Mouse (Mus musculus) neural tube, embryonic 12.5 days (tissue): ENCODE results near the gene Pkp1. TPM values are rescaled to one million over a fixed set of nuclear protein-coding genes. Genes with fewer than 3 reads are reported as not detected.

Experiments
- ATAC-seq: fragments of 200-750 bp; cut with Nextera tagmentation; 2 replicates; pipeline ENCODE4 v1.8.0; 2017; ENCODE audit warnings: low read depth, mild to moderate bottlenecking, moderate TSS enrichment, moderate library complexity; ENCODE audit not compliant: low FRiP score
- H3K27ac ChIP-seq: fragments of 300-500 bp; sonication (generic); 2 replicates; pipeline ENCODE4 v1.5.1; 2016
- H3K27me3 ChIP-seq: fragments of 300-500 bp; sonication (generic); replicated peaks from 2 replicates; pipeline ENCODE4 v1.6.1; 2016; ENCODE audit warnings: mild to moderate bottlenecking
- H3K36me3 ChIP-seq: fragments of 300-500 bp; sonication (generic); 2 replicates; pipeline ENCODE4 v1.6.1; 2016; ENCODE audit warnings: mild to moderate bottlenecking
- H3K4me1 ChIP-seq: fragments of 300-500 bp; sonication (generic); 2 replicates; pipeline ENCODE4 v1.6.1; 2016
- H3K4me2 ChIP-seq: fragments of 300-500 bp; sonication (generic); replicated peaks from 2 replicates; pipeline ENCODE4 v1.6.1; 2016; ENCODE audit warnings: mild to moderate bottlenecking
- H3K4me3 ChIP-seq: fragments of 300-500 bp; sonication (generic); 2 replicates; pipeline ENCODE4 v1.5.1; 2016
- H3K9ac ChIP-seq: fragments of 300-500 bp; sonication (generic); 2 replicates; pipeline ENCODE4 v1.6.1; 2016; ENCODE audit warnings: mild to moderate bottlenecking
- H3K9me3 ChIP-seq: fragments of 300-500 bp; sonication (generic); 2 replicates; pipeline ENCODE4 v1.6.1; 2016; ENCODE audit warnings: mild to moderate bottlenecking
- WGBS: fragments of 180-500 bp; shearing (Covaris S2); methylation state at CpG from one replicate; pipeline ENCODE4 v1.1.7; 2016; 5-methylcytosine and 5-hydroxymethylcytosine counted together
- polyA plus RNA-seq: library from polyadenylated mRNA; unstranded; fragments of >200 nt; fragmentation: Nextera tagmentation; extraction: Ambion mirVana; gene quantifications from 2 replicates; pipeline ENCODE4 v1.2.1, GENCODE M21; 2016

Gene Pkp1
- polyA plus RNA-seq, 1 experiment from 2014 or later = 0.25 TPM

DNA sequence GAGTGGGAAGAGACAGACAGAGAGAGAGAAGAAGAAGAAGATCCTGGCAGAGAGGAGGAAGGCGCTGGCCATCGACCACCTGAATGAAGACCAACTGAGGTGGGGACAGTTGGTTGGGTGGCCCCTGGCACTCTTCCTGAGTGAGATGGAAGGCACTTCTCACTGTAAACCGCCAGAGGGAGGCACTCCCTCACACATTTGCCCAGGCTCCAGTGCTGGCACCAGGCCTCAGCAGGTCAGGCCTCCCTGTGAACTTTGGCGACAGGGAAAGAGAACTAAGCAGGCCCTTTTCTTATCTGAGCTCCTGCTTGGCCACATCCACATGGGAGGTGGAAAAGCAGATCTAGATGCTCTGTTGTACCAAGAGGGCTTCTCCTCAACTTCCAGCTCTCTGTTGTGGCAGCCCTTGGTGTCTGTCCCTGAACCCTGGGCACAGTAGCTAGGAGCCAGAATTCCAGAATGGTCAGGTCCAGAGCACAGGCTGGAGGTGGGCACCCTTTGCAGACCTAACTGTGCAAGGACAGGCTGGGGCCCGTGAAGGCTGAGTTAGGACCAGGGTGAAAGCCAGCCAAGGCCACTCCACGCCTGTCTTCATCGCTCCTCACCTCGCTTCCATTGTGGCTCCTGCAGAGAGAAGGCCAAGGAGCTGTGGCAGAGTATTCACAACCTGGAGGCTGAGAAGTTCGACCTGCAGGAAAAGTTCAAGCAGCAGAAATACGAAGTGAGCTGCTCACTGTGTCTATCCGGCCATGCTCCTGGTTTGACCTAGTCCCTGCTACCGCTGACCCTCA, 68.1 kb downstream of the Pkp1 start:
- Histone ChIP-seq H3K4me3 (no peak overlapping the region), H3K27me3 (no peaks in the 10 kb centered on the region), H3K9ac (no peak overlapping the region), H3K9me3 (no peaks in the 10 kb centered on the region), H3K4me1 (peaks cover 21% of the 10 kb centered on the region), H3K27ac (no peak overlapping the region), H3K4me2 (no peak overlapping the region), H3K36me3 (no peaks in the 10 kb centered on the region)
- WGBS = 75% methylated on average over 12 of the region's 12 CpGs
- ATAC-seq = no peak

GRCm38 (mm10) chr1:135847611-135848351, 71.2 kb downstream of the Pkp1 start:
- no peak for ATAC-seq

DNA sequence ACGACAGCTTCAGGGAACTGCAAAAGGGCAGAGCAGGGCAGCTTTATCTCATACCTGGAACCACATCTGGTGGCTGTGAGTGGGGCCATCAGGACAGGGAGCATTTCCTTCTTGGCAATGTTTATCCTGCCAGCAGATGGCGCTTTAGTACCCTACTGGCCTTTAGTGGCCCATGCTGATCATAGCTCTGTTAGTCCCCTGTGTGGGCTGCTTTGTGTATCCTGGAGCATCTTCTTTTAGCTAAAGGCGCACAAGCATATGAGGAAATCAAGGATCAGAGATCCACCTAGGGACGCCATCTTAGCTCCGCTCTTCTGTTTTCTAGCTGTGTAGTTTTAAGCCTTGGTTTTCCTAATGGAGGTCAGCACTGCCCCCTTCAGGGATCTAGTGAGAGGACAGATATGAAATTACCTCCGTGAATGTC, 71.9 kb downstream of the Pkp1 start:
- Histone ChIP-seq H3K36me3 (no peaks in the 10 kb centered on the region), H3K4me1 (peaks cover 10% of the 10 kb centered on the region), H3K9me3 (no peaks in the 10 kb centered on the region), H3K27ac (no peak overlapping the region), H3K27me3 (no peaks in the 10 kb centered on the region), H3K4me2 (no peak overlapping the region), H3K4me3 (no peak overlapping the region), H3K9ac (no peak overlapping the region)
- 28% methylated on average over 6 of the region's 6 CpGs for WGBS
- no peak for ATAC-seq

More at GRCm38 (mm10) chr1:135847611-135848351, 71.2 kb downstream of the Pkp1 start:
- Histone ChIP-seq H3K9me3 (no peaks in the 10 kb centered on the region), H3K36me3 (no peaks in the 10 kb centered on the region), H3K4me3 (no peak overlapping the region), H3K4me1 (peaks cover 16% of the 10 kb centered on the region), H3K27me3 (no peaks in the 10 kb centered on the region), H3K9ac (no peak overlapping the region), H3K27ac (no peak overlapping the region), H3K4me2 (no peak overlapping the region)
- 84% methylated on average over 17 of the region's 17 CpGs for WGBS

- ATAC-seq = no peak
- Histone ChIP-seq H3K4me1 (peaks cover 5% of the 10 kb centered on the region), H3K36me3 (no peaks in the 10 kb centered on the region), H3K4me2 (no peak overlapping the region), H3K27ac (no peak overlapping the region), H3K9me3 (no peaks in the 10 kb centered on the region), H3K9ac (no peak overlapping the region), H3K27me3 (no peaks in the 10 kb centered on the region), H3K4me3 (no peak overlapping the region)
- 74% methylated on average over 5 of the region's 5 CpGs for WGBS
These were observed 72.4 kb downstream of the Pkp1 start for GRCm38 (mm10) chr1:135846632-135847031.

- no peak overlapping the region for H3K27ac ChIP-seq
- H3K4me1 ChIP-seq = no peaks in the 10 kb centered on the region
- WGBS = 84% methylated on average over 6 of the region's 6 CpGs
- H3K4me2 ChIP-seq = no peak overlapping the region
- H3K4me3 ChIP-seq = no peak overlapping the region
- ATAC-seq = no peak
- no peak overlapping the region for H3K9ac ChIP-seq
- H3K36me3 ChIP-seq = no peaks in the 10 kb centered on the region
- H3K27me3 ChIP-seq = no peaks in the 10 kb centered on the region
- no peaks in the 10 kb centered on the region for H3K9me3 ChIP-seq
These were observed 74.5 kb downstream of the Pkp1 start for GRCm38 (mm10) chr1:135844481-135844880.

DNA sequence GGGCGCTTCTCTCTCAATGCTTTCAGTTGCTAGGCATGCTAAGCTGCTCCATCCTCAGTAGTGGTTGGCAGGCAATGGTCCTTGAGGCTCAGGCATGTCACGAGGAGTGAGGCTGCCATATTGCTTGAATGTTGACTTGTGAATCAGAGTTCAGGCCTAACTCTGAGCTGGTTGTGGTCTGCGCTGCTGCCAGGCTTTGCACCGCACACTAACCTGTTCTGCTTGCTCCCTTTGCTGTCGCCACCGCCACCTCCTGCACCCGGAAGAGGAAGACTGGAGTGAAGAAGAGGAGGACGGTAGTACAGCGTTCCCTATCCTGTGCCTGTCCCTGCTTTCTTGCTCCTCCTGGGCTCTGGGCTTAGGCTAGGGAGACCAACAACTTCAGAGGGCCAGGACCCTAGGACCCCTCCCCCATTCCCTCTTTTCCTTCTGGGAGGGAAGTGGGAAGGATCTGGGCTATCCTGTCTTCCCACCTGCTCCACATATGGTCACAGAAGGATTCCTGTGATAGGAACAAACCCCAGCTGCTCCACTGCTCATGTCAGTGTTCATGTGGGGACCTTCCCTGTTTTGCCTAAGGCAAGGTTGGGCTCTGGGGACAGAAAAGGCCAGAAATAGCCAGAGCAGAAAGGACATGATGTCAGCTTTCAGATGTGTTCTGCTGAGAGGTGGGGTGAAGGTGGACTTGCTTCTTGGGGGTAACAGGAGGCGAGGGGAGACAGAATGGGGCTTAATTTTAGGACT, 75.3 kb downstream of the Pkp1 start:
- Histone ChIP-seq H3K9ac (no peak overlapping the region), H3K4me1 (no peaks in the 10 kb centered on the region)

DNA sequence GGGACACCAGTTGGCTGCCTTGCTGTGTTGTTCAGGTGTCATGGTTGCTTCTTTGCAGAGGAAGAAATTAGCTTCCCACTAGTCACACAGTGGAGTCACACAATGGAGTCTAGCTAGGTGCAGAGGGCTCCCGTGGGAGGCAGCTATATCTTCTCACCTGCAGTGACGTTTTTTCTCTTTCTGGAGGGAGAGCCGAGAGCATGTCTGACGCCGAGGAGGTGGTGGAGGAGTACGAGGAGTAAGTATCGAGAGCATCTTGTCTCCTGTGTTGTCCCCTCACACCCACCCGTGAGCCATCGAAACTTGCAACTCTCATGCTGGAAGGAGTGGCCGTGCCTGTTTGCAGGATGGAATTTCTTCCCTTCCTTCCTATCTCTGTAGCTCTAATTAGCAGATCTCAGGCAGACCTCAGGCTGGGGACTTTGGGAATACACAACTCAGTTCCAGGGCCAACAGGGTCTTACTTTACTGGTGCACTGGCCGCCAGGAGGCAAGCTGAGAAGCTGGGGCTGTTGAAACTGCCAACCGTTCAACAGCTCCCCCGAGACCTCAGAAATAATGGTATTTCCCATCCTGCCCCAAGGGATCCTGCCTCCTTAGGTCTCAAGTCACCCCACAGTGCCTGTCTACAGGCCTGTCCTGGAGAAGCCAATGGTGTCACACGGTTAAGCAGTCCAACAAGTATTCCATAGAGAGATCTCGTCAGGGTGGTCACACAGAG, 78.2 kb downstream of the Pkp1 start:
- 78% methylated on average over 15 of the region's 15 CpGs for WGBS
- Histone ChIP-seq H3K4me2 (no peak overlapping the region), H3K27me3 (no peaks in the 10 kb centered on the region), H3K27ac (no peak overlapping the region), H3K9me3 (no peaks in the 10 kb centered on the region), H3K4me3 (no peak overlapping the region), H3K4me1 (no peaks in the 10 kb centered on the region), H3K36me3 (no peaks in the 10 kb centered on the region), H3K9ac (no peak overlapping the region)
- ATAC-seq = no peak

More for the DNA sequence above, 75.3 kb downstream of the Pkp1 start:
- H3K36me3 ChIP-seq = no peaks in the 10 kb centered on the region
- H3K4me3 ChIP-seq = no peak overlapping the region
- H3K27ac ChIP-seq = no peak overlapping the region
- no peak overlapping the region for H3K4me2 ChIP-seq
- H3K27me3 ChIP-seq = no peaks in the 10 kb centered on the region
- no peaks in the 10 kb centered on the region for H3K9me3 ChIP-seq
- 87% methylated on average over 10 of the region's 10 CpGs for WGBS
- ATAC-seq = no peak

DNA sequence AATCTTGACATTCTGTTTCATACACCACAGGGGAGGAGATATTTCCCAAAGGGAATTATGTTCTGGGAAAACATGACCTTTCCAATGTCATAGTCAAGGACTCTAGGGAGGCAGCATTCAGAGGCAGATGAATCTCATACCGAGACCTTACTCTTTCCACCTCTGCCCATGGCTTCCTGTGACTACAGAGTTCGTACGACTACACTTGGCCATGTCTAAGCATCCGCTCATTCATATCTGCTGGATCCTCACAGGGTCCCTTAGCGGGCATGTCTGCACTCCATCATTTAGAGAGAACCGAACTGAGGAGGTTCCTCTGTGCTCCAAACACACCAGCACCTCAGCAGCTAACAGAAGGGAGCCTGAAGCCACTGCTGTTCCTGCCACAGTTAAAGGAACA, 79.9 kb downstream of the Pkp1 start:
- H3K9me3 ChIP-seq = no peaks in the 10 kb centered on the region
- no peak overlapping the region for H3K9ac ChIP-seq
- no peak overlapping the region for H3K27ac ChIP-seq
- H3K27me3 ChIP-seq = no peaks in the 10 kb centered on the region
- 82% methylated on average over 6 of the region's 6 CpGs for WGBS
- no peaks in the 10 kb centered on the region for H3K36me3 ChIP-seq
- ATAC-seq = no peak
- H3K4me2 ChIP-seq = no peak overlapping the region
- no peak overlapping the region for H3K4me3 ChIP-seq
- H3K4me1 ChIP-seq = no peaks in the 10 kb centered on the region

- Histone ChIP-seq H3K4me1 (no peaks in the 10 kb centered on the region), H3K27ac (no peak overlapping the region), H3K36me3 (no peaks in the 10 kb centered on the region), H3K9me3 (no peaks in the 10 kb centered on the region), H3K9ac (no peak overlapping the region), H3K4me3 (no peak overlapping the region), H3K4me2 (no peak overlapping the region), H3K27me3 (no peaks in the 10 kb centered on the region)
- WGBS = 84% methylated on average over 4 of the region's 4 CpGs
- ATAC-seq = no peak
These were observed 80.4 kb downstream of the Pkp1 start for GRCm38 (mm10) chr1:135838626-135839025.

DNA sequence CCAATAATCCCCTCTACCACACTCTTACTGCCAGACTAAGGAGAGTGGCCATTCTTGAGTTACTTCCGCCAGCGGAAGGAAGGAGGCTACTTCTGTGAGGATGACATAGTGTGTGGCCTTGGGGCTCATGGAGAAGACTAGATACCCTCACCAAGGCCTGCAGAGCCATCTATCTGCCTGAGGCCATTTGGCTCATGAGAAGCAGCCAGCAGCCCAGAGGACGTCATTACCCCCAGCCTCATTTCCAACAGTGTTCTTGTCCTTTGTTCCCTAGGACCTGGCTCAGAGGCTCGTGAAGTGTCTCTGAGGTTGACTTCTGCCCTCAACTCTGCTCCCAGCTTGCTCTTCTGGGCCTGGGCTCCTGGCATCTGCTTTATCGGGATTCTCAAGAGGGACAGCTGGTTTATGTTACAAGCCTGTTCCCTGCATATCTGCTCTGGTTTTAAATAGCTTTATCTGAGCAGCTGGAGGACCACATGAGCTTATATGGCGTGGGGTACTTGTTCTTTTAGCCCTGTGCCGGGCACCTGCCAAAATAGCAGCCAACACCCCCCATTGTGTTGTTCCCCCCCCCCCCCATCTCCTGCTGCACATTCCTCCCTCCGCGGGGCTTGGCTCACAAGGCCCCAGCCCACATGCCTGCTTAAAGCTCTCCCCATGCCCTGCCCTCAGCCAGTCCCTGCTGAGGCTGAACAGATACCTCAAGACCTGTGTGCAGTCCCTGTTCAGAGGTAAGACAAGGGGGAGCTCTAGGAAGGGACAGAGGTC, 83.1 kb downstream of the Pkp1 start, which contains the start of gene Tnnt2:
Tnnt2 (plus strand) TSS at position 639 of the 768 bp plus-strand sequence.
- 51% methylated on average over 9 of the region's 9 CpGs for WGBS

GRCm38 (mm10) chr1:135834983-135835382, 84.0 kb downstream of the Pkp1 start:
- no peak overlapping the region for H3K27ac ChIP-seq
- H3K4me2 ChIP-seq = no peak overlapping the region
- ATAC-seq = no peak
- H3K9ac ChIP-seq = no peak overlapping the region
- no peaks in the 10 kb centered on the region for H3K36me3 ChIP-seq
- no peak overlapping the region for H3K4me3 ChIP-seq
- no peaks in the 10 kb centered on the region for H3K27me3 ChIP-seq
- 85% methylated on average over 8 of the region's 8 CpGs for WGBS
- H3K4me1 ChIP-seq = no peaks in the 10 kb centered on the region
- no peaks in the 10 kb centered on the region for H3K9me3 ChIP-seq

More for the DNA sequence above, 83.1 kb downstream of the Pkp1 start, which contains the start of gene Tnnt2:
- H3K27ac ChIP-seq = no peak within 1 kb of the TSS
- no peak within 1 kb of the TSS for H3K4me2 ChIP-seq
- H3K4me3 ChIP-seq = no peak within 1 kb of the TSS
- H3K9me3 ChIP-seq = no peaks in the 10 kb centered on the region
- H3K4me1 ChIP-seq = no peaks in the 10 kb centered on the region
- no peaks in the 10 kb centered on the region for H3K36me3 ChIP-seq
- no peak within 1 kb of the TSS for H3K9ac ChIP-seq
- no peaks in the 10 kb centered on the region for H3K27me3 ChIP-seq
- no peak for ATAC-seq
